Mouse (Mus musculus) heart, postnatal 25 days (tissue): ENCODE measurements at regions not wholly inside any gene's neighbourhood (a gene's known extent, or its start where the extent isn't known, plus 50 kb on each side); places are given as distances from the start of the nearest gene placed in this dataset.

ENCODE experiments used
- DNase-seq: peaks from one replicate; pipeline ENCODE4 v3.0.0; 2022; ENCODE audit warnings: low spot score
- intact Hi-C: fragments of 180-260 bp; cut with DNase I; formaldehyde crosslinking; loops from one replicate; pipeline ENCODE4 v1.15.1; 2025

GRCm38 (mm10) chr5:37902741-37903140 is 78.4 kb upstream of the Msx1 start:
- no peak for DNase-seq
- intact Hi-C loops, result loop anchor here (10.0 kb wide), 1 partner anchor 182 kb away; no protein-coding TSS in a partner anchor

GRCm38 (mm10) chr5:37901861-37902291 is 77.5 kb upstream of the Msx1 start:
- intact Hi-C loops, result loop anchor here (10.0 kb wide), 1 partner anchor 183 kb away; no protein-coding TSS in a partner anchor
- no peak for DNase-seq

GRCm38 (mm10) chr5:37898041-37898615 is 73.7 kb upstream of the Msx1 start:
- intact Hi-C loops, result no loop called here
- no peak for DNase-seq

- no peak for DNase-seq
- intact Hi-C loops, result no loop called here
Measured at GRCm38 (mm10) chr5:37897501-37897900, 73.1 kb upstream of the Msx1 start.

GRCm38 (mm10) chr5:37895441-37896336 is 71.3 kb upstream of the Msx1 start:
- no peak for DNase-seq
- intact Hi-C loops, result no loop called here

GRCm38 (mm10) chr5:37893639-37894550 is 69.5 kb upstream of the Msx1 start:
- no peak for DNase-seq
- intact Hi-C loops, result no loop called here

- DNase-seq, result no peak
- intact Hi-C loops, result no loop called here
Measured at GRCm38 (mm10) chr5:37890641-37891040, 66.3 kb upstream of the Msx1 start.

- DNase-seq, result peak; percentile 8
- intact Hi-C loops, result no loop called here
Measured at GRCm38 (mm10) chr5:37879668-37880380, 55.4 kb upstream of the Msx1 start.

- intact Hi-C loops, result no loop called here
- no peak for DNase-seq
Measured at GRCm38 (mm10) chr5:37876240-37876639, 51.9 kb upstream of the Msx1 start.

GRCm38 (mm10) chr5:37875452-37875851 is 51.1 kb upstream of the Msx1 start:
- DNase-seq, result peak; percentile 4
- intact Hi-C loops, result no loop called here

- intact Hi-C loops, result no loop called here
- DNase-seq, result peak; percentile 26
Measured at GRCm38 (mm10) chr5:37874784-37875281, 50.5 kb upstream of the Msx1 start.
